Mouse (Mus musculus) forelimb bud, embryonic 11.5 days (tissue): ENCODE results near the gene Wdr76.
A peak's percentile ranks its signal among the peaks of the same experiment; 100 is the strongest.
"Not testable (repeated sequence)": the region's sequence is repeated elsewhere in the genome, so short reads cannot be mapped to it uniquely, and the experiment has no call there.

Experiments used
- DNase-seq: peaks from one replicate; pipeline ENCODE4 v3.0.0-alpha.2; 2012; ENCODE audit warnings: low read depth, low spot score

Wdr76 gene

DNA sequence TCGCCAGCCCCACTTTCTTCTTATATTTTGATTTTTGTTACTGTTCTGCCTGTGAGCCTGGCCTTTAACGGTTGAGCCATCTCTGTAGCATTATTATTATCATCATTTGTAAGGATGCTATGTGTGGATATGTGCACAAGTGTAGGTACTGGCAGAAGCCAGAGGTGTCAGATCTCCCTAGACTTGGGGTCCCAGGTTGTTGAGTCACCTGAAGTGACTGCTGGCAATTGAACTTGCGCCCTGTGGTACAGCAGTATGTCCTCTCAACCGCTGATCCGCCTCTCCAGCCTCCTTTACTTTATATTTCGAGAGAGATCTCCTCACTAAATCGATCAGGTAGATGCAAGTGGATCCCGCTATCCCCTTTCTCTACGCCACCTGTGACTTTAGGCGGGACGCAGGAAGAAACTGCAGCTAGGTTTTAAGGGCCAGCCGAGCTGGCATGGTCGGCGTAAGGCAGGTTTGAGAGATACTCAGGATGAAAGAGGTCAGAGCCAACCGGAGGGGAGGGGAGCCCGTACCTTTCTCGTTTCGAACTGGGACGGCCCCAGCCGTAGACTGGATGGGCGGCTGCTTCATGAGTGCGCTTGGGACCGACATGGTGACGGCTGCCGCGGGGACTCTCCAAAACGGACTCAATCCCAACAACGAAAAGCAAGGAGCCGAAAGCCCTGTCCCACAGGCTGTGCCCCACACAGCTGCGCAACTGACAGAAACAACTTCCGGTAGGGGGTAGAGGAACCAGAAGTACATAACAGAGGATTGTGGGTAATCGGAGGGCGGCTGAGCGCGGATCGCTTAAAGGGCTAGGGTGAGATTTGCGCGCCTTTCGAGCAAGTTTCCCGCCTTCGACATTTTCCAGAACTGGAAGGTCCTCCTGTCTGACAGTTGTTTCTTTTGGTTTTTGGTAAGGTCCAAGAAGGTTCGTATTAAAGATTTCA is at the start of gene Wdr76, which contains the start of gene Mfap1a:
TSS of gene Wdr76 (plus strand) at position 782 of the 941 bp plus-strand sequence.
TSS of gene Mfap1a (minus strand) at position 724 of the 941 bp plus-strand sequence.
- peak; percentile 89 for DNase-seq

DNA sequence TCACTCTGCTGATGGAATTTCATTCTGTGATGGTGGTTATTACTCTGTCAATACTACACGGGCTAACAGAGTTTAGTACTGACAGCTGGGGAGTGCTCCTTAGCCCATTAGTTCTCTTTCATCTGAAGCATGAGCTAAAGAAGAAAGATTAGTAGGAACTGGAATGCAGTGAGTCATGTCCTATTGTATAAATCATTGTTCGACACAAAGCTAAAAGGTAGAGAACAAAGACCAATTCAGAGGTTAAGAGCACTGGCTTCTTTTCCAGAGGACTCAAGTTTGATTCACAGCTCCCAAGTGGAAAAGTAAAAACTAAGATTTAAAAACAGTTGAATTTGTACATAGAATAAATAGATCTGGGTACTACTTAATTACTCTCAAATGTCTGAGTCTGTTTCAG is 46.5 kb upstream of the Wdr76 start:
- DNase-seq, result no peak

DNA sequence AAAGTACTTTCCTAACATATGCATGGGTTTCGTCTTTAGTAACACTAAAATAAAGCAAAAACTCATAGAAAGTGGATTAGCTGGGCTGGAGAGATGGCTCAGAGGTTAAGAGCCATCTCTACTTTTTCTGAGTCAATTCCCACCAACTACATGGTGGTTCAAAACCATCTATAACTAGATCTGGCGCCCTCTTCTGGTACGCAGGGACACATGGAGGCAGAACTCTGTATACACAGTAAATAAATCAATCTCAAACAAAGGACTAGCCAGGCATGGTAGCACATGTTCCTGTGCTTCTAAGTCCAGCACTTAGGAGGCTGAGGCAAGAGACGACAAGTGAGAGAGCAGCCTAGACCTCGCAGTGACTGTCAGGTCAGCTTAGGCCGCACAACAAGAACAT is 37.5 kb upstream of the Wdr76 start:
- not testable (repeated sequence) for DNase-seq

DNA sequence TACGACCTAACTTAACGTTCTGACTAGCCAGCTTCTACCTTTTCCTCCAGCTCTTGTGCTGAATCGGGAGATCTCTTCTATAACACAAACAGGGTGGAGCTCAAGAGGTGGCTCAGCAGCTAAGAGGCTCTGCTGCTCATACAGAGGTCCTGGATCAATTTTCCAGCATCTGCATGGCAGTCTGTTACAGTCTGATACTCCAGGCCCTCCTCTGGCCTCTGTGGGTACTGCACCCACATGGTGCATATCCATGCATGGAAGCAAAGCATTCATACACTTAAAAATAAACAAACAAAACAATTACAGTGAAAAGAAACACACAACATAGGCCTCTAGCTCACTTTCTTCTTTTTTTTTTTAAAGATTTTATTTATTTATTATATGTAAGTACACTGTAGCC is 33.7 kb upstream of the Wdr76 start:
- not testable (repeated sequence) for DNase-seq

DNA sequence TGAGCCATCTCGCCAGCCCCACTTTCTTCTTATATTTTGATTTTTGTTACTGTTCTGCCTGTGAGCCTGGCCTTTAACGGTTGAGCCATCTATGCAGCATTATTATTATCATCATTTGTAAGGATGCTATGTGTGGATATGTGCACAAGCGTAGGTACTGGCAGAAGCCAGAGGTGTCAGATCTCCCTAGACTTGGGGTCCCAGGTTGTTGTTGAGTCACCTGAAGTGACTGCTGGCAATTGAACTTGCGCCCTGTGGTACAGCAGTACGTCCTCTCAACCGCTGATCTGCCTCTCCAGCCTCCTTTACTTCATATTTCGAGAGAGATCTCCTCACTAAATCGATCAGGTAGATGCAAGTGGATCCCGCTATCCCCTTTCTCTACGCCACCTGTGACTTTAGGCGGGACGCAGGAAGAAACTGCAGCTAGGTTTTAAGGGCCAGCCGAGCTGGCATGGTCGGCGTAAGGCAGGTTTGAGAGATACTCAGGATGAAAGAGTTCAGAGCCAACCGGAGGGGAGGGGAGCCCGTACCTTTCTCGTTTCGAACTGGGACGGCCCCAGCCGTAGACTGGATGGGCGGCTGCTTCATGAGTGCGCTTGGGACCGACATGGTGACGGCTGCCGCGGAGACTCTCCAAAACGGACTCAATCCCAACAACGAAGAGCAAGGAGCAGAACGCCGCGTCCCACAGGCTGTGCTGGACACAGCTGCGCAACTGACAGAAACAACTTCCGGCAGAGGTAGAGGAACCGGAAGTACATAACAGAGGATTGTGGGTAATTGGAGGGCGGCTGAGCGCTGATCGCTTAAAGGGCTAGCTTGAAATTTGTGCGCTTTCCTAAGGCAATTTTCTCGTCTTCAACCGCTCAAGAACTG is 33.0 kb upstream of the Wdr76 start, which contains the start of gene Mfap1b:
TSS of gene Mfap1b (minus strand) at position 767 of the 879 bp plus-strand sequence.
- DNase-seq, result peak; percentile 89

DNA sequence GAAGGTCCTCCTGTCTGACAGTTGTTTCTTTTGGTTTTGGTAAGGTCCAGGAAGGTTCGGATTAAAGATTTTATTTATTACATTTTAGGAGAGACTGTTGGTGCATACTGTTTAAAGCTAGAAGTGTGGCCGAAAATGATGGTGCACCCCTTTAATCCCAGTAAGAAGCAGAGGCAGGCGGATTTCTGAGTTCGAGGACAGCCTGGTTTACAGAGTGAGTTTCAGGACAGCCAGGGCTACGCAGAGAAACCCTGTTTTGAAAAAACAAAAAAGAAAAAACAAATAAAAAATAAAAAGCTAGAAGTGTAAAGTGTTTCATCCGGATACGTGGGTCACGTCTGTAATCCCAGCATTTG is 32.4 kb upstream of the Wdr76 start:
- no peak for DNase-seq

DNA sequence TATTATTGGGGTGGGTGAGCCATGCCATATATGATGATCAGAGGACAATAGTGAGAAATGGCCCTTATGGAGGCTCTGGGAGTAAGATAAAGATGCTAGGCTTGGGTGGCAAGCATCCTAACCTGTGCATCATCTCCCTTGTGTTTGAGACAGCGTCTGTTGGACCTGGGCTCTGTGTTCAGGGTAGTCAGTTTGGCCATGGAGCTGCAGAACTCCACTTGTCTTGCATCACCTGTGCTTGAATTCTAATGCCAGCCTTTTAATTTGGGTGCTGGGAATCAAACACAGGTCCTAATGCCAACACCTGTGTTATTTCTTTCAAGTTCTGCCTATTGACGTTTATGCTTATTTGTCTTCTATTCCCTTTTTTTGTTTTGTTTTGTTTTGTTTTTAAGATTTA is 31.2 kb upstream of the Wdr76 start:
- not testable (repeated sequence) for DNase-seq

DNA sequence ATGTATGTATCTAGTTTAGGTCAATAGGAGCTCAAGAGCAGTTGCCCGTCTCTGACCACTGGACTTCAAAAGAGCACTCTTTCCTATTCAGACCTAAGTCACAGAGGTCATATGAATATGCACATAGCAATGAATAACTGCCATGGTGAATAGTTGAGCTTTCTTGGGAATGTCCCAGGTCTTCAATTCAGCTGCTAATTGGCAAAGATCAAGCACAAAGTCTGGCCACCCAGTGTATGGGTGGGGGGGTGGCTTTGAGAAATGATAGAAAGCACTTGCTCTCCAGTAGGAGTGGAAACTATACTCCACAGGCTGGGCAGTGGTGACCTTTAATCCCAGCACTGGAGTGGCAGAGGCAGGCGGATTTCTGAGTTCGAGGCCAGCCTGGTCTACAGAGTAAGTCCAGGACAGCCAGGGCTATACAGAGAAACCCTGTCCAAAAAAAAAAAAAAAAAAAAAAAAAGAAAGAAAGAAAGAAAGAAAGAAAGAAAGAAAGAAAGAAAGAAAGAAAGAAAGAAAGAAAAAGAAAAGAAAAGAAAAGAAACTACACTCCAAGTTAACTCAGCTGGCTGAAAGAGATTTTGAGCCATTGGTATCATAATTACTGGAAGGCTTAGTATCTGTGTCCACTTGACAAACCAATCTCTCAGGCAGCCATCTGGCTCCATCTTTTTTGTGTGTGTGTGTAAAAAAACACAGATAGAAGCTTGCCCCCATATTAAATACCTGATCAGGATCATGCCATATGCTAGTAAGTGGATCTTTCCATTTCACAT is 28.8 kb upstream of the Wdr76 start:
- no peak for DNase-seq

DNA sequence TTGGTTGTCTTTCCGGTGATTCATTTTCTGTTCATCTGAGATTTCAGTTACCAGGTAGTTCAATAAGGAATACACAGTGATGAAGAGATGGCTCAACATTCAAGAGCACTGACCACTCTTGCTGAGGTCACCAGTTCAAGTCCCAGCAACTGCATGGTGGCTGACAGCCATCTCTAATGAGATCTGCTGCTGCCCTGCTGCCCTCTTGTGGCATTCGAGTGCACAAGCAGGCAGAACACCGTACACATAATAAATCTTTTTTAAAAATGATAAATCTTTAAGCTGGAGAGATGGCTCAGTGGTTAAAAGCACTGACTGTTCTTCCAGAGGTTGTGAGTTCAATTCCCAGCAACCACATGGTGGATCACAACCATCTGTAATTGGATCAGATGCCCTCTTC is 26.0 kb upstream of the Wdr76 start:
- DNase-seq, result no peak

DNA sequence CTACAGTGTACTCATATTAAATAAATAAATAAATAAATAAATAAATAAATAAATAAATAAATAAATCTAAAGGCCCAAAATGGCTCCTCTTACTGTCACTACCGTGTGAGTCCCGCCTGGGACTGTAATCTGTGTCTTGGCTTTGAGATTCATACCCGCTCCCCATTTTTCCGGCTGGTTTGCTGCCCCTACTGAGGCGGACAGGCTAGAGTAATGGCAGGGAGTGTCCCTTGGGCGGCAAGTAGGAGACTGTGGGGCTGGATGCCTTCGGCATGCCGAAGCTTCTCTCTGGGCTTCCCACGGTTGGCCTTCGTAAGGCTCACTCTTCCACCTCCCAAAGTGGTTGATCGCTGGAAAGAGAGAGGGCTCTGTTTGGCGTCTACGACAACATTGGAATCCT is 25.6 kb upstream of the Wdr76 start:
- DNase-seq, result not testable (repeated sequence)

DNA sequence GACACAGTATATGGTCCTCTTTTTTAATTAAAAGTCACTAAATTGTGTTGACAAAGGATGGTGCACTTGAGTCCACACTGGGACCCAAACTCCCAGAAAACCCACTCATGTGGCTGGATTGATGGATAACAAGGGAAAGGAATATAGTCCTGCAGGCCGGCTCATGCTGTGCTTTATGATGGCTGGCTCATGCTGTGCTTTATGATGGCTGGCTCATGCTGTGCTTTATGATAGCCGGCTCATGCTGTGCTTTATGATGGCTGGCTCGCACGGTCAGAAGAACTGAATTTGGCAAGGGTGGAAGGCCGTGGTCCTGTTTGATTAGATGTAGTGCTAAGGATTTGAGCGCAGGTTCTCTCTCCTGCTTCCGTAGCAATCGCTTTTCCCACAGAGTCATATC is 22.9 kb upstream of the Wdr76 start:
- no peak for DNase-seq

DNA sequence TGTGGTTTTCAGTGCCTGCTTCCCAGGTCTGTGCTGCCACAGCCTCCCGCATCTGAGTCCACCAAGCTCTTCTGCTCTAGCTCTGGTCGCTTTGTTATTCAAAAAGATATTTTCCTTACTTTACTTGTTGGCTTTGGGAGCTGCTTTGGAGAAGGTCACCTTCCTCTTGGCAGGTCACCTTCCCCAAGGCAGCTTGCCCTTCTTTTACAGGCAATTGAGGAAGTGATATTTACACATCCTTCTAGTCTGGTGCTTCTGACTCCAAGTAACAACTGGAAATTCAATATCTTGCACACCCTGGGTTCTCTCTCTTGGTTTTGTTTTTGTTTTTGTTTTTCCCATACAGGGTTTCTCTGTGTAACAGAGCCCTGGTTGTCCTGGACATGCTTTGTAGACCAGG is 22.1 kb upstream of the Wdr76 start:
- not testable (repeated sequence) for DNase-seq

DNA sequence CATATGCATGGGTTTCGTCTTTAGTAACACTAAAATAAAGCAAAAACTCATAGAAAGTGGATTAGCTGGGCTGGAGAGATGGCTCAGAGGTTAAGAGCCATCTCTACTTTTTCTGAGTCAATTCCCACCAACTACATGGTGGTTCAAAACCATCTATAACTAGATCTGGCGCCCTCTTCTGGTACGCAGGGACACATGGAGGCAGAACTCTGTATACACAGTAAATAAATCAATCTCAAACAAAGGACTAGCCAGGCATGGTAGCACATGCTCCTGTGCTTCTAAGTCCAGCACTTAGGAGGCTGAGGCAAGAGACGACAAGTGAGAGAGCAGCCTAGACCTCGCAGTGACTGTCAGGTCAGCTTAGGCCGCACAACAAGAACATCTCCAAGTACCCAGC is 5.0 kb upstream of the Wdr76 start:
- not testable (repeated sequence) for DNase-seq

DNA sequence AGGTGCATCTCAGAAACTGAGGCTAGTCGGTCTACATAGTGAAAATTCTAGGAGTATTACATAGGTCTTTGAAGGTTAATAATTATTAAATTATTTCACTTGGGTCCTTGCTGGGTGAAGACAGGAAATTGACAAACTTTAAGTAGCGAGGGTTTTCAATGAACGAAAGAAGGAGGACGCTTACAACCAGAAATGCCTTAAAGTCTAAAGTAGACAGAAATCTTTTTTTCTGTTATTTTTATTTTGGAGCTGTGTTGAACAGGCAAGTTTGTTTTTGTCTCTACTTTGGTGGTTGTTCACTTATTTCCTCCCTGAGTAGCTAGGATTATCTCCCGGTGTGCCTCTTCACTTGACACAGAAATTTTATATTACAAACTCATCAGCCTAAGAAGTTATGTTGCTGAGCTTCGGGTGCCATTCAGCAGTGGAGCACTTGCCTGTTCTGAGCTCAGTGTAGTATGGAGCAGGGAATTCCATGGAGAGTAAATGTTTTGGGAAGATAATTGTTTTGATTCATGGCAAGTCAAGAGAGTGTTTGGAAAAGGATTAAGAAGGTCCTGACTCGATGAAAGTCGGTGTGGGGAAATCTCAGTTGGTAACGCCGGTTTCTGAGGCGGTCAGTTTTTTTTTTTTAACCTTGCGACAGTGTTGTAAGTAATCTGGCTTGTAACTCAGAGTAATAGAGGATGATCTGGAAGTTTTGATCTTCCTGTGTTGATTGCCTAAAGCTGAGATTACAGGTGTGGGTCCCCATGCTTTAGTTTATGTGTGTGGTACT is 839 bp downstream of the Wdr76 start:
- no peak for DNase-seq

DNA sequence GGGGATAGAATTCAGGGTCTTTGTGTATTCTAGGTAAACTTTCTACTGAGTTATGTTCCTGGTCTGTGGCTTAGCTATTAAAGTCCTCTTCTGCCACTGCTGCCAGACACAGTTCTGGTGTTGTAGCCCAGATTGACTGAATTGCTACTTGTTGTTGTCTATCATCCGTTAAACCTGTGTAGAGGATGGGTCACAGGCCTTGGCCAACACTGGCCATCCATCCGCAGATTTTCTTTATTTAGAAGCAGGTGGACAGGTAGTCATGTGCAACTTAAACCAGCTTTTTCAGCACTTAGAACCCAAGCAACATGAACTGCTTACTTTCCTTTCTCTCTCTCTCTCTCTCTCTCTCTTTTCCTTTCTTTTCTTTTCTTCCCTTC is 1.4 kb downstream of the Wdr76 start:
- DNase-seq, result no peak

DNA sequence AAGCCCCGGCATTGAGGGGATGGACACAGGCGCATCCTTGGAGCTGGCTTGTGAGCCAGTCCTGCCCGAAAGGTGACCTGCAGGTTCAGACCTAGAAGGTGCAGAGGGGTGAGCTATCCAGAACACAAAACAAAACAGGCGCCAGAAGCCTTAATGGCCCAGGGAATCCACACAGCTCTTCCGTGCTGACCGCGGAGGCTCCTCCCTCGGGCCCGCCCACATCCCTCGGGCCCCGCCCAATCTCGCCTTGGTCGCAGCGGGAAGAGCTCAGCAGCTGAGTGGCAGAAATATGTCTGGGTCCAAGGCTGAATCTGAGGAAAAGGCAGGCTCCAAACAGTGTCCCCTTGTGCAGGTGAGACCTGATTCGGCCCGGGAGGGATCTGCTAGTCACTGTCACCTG is 3.1 kb downstream of the Wdr76 start:
- DNase-seq, result peak; percentile 17

DNA sequence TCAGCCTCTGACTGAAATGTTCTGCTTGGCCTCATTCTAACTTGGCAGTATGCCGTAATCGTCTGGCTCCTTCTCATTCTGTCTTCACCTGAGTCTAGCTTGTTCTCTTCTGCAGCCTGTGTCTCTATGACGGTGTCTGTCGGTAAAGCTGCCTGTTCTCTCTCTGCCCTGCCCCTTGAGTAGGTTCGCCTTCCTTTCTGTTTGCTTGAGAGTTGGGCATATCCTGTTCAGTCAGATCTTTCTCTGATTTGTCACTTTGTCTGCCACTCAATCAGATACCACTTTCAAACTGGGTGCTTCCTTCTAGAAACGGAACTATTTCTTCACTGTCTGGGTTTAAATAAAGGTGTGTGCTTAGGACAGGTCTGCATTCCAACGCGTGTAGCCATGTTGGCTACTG is 4.9 kb downstream of the Wdr76 start:
- DNase-seq, result no peak

DNA sequence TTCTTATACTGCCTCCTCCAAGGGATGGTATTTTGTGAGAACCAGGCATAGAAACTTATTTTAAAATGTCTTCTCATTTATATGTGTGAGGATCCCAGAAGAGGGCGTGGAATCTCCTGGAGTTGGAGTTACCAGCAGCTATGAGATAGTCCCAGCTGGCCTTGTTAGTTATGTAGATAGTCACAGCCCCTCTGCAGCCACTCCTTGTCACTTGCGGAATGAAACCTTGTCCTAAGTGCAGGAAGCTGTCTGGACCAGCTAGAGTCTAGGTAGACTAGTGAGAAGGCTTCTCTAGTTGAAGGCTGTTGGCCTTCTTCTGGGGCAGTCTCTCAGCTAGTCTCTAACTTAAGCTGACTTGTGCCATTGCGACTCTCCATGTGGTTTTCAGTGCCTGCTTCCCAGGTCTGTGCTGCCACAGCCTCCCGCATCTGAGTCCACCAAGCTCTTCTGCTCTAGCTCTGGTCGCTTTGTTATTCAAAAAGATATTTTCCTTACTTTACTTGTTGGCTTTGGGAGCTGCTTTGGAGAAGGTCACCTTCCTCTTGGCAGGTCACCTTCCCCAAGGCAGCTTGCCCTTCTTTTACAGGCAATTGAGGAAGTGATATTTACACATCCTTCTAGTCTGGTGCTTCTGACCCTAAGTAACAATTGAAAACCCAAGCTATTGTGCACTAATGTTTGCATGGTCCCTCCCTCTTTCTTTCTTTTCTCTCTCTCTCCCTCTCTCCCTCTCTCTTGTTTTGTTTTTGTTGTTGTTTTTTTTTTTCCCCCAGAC is 6.7 kb downstream of the Wdr76 start:
- DNase-seq, result not testable (repeated sequence)

DNA sequence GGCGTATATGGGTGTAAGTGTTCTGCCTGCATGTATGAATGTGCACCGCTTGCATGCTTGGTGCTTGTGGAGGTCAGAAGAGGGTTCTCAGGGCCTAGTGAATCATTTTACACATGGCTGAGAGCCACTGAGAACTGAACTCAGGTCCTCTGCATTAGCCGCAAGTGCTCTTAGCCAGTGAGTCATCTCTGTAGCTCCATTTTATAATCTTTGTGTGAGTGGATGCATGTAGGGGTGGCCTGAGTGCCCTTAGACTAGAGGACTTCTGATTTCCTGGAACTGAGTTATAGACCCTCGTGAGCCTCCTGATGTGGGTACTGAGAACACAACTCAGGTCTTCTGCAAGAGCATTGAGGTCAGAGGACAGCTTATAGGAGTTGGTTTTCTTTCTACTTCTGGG is 7.7 kb downstream of the Wdr76 start:
- no peak for DNase-seq

DNA sequence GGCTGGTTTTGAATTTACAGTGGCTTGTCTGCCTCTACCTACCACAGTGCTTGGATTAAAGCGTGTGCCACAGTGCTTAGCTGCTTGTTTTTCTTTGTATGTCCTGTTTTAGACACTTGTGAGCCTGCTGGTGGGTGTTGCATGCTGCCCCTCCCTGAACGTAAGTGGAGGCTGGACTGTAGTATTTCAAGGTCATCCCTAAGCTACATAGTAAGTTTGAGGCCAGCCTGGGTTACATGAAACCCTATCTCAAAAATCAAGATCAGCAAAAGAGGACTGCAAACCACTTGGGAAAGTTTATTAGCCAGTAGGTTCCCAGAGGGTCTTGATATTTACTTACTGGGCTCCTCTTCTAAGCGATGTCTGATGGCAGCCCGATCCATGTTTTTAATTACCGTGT is 11.6 kb downstream of the Wdr76 start:
- DNase-seq, result no peak
